In the genomic region with DNA sequence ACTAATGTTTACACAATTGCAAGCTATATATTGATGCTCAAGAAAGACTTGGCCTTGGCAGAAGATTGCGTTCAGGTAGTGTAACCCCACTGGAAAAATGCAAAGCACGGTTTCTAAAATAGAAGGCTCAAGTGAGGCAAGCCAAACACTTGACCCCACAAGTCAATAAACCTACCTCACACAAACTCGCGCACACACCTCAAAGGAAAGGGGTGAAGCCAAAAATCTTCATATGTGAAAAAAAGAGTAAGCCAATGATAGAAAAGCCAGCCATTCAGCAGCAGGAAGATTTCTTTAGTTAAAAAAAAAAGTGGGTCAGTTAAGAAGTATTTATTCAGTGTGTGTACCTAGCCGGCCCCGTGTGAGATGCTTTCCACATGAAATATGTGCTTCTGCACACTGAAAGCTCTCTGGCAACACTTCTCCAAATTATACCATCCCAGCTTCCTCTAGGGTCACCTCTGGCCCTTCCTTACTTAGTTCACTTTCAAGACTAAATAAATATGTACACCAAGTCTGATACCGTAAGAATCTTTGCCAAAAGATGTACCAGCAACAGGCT, we compare ENCODE assay signal across 13 mouse cellular contexts.
"Had no signal": no experiment of that assay in that cellular context is flagged by ENCODE, and none has a peak within 500 bp of the region (broad histone marks: within the 10 kb centered on the region; RNA-seq: fewer than 3 reads in every experiment).

No protein-coding gene starts in this region.

- H3K27ac ChIP-seq: limb, embryonic 15.5 days; liver, embryonic 12.5 days; liver, embryonic 14.5 days; macrophage; midbrain, embryonic 13.5 days; midbrain, embryonic 15.5 days; neural tube, embryonic 12.5 days had no signal

- ATAC-seq: liver, embryonic 12.5 days; midbrain, embryonic 13.5 days; midbrain, embryonic 15.5 days had no signal

- H3K27me3 ChIP-seq: limb, embryonic 15.5 days; liver, embryonic 12.5 days; megakaryocyte, embryonic 14.5 days; midbrain, embryonic 13.5 days; midbrain, embryonic 15.5 days; neural tube, embryonic 12.5 days had no signal

- H3K36me3 ChIP-seq: limb, embryonic 15.5 days; liver, embryonic 12.5 days; midbrain, embryonic 13.5 days; midbrain, embryonic 15.5 days; neural tube, embryonic 12.5 days had no signal

- H3K4me1 ChIP-seq: limb, embryonic 15.5 days; liver, embryonic 12.5 days; megakaryocyte, embryonic 14.5 days; midbrain, embryonic 13.5 days; midbrain, embryonic 15.5 days; neural tube, embryonic 12.5 days had no signal

- H3K9me3 ChIP-seq: limb, embryonic 15.5 days; liver, embryonic 12.5 days; megakaryocyte, embryonic 14.5 days; midbrain, embryonic 13.5 days; midbrain, embryonic 15.5 days; neural tube, embryonic 12.5 days had no signal

- H3K9ac ChIP-seq: limb, embryonic 15.5 days; liver, embryonic 12.5 days; liver, embryonic 14.5 days; midbrain, embryonic 13.5 days; midbrain, embryonic 15.5 days; neural tube, embryonic 12.5 days had no signal

- H3K4me3 ChIP-seq: limb, embryonic 15.5 days; liver, embryonic 12.5 days; megakaryocyte, embryonic 14.5 days; midbrain, embryonic 13.5 days; midbrain, embryonic 15.5 days; neural tube, embryonic 12.5 days had no signal

- H3K4me2 ChIP-seq: limb, embryonic 15.5 days; liver, embryonic 12.5 days; midbrain, embryonic 11.5 days; midbrain, embryonic 13.5 days; midbrain, embryonic 15.5 days; neural tube, embryonic 12.5 days had no signal

- DNase-seq: right cerebral cortex, postnatal 14 days; thymus, adult 18-20 months; thymus, postnatal 14 days; thymus, postnatal 36 days had no signal
